Mouse (Mus musculus) right cerebral cortex, adult 2 months (tissue): ENCODE measurements around the gene Ccdc110.
A peak's percentile ranks its signal among the peaks of the same experiment; 100 is the strongest.

ENCODE experiments used
- DNase-seq, 2 experiments: peaks; one replicate each; pipeline ENCODE4 v3.0.0; 2021 to 2022; ENCODE audit warnings: low spot score in 2 of 2

Gene Ccdc110

DNA sequence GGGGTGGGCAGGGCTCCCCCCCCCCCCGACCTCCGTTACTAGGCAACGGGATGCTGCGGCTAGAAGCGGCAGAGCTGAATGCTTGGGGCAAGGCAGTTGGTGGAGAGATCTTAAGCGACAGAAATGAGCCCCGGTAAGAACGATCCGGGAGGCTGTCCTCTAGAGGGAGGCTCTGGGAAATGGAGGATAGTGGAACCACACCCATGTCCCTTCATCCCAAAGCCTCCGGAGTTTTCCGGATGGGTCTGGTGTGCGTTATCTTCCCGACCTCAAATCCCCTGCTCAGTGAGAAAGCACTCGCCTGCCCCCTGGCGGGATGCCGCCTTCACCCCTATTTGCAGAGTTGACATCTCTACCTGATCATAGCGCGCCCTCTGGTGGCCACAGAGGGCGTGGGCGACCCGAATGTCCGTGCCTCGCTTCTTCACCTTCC lies at the start of gene Ccdc110:
Gene Ccdc110 (plus strand): TSS at position 38 of the 433 bp plus-strand sequence.
- peak; percentile 98 for DNase-seq

DNA sequence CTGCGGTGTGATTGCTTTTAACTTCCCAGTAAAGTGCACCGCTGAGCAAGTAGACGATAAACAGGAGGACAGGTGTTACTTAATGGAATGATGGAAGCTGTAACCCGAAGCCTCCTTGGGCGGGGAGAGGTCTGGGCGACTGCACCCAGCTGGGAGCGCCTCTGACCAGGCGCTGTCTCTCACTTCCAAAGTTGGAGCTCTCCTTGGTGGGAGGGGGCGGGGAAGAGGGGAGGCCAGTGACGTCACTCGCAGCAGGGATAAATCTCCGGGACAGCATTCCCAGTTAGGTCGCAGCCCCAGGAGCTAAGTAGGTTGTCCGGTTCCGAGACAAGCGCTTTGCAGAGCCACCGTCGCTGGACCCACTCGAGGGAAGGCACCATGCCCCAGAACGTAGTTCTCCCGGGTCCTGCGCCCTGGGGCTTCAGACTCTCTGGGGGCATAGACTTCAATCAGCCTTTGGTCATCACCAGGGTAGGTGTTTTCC lies 49.2 kb upstream of the Ccdc110 start, which contains the start of gene Pdlim3:
Gene Pdlim3 (plus strand): TSS at position 260 of the 484 bp plus-strand sequence.
- DNase-seq: no peak

DNA sequence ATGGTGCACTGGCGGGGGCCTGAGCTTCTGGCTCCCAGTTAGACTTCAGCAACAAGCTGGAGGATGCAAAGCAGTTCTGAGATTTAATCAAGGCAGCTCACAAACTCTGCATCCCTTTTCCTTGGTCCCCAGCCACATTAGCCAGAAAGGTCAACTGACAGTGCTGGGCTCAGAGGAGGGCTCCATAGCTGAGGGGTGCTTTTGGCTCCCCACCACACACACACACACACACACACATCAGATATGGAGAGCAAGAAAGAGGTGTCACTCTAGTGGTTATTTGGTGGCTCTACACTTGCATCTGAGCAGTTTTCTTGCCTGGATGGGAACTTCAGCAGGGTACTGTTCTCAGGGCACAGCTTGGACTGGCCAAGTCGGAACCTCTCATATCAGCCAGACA lies 48.6 kb upstream of the Ccdc110 start:
- DNase-seq: no peak

DNA sequence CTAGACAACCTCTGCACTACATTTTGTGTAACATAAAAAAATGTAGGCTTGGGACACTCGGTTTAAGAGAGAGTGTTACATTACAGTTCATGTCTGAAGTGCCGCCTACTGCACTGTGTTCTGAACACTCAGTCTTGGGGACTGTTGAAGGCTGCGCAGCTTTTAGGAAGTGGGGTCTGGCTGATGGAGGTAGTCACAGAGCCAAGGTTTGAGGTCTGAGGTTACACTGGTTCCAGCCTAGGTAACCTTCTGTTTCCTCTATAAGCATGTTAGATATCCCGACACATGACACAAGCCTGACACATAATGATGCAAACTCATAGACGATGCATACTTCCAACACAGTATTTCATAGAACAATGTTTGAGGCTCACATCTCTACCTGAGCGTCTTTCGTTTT lies 44.7 kb upstream of the Ccdc110 start:
- no peak for DNase-seq

DNA sequence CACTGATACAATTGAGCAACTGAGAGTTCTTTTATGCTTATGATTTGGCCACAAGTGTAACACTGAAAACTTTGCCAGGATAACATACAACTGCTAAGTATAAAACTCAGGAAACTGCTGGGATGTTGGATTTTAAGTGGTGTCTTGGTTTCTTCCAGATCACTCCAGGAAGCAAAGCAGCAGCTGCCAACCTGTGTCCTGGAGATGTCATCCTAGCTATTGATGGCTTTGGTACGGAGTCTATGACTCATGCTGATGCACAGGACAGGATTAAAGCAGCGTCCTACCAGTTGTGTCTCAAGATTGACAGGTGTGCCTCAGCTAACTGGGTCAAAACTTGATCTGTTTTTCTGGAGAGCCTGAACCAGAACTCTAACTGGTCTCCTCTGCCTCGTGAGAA lies 37.8 kb upstream of the Ccdc110 start:
- DNase-seq: no peak

DNA sequence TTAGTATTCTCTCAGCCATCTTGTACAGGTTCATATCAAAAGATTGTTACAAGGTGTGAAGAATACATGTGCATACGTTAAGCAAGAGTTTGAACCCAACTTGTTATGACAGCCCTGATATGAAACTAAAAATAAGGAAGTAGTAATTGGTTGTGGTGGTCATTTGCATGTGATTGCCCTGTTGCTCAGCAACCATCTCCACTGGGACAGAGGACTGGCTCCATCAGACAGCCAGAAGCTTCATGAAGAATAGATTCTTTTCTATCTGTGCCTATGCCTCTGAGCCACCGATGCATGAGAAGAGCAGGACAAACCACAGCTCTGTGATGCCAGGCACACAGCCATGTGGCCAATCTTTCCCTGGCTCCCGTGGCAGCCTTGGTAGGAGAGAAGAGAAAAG lies 34.6 kb upstream of the Ccdc110 start:
- no peak for DNase-seq

DNA sequence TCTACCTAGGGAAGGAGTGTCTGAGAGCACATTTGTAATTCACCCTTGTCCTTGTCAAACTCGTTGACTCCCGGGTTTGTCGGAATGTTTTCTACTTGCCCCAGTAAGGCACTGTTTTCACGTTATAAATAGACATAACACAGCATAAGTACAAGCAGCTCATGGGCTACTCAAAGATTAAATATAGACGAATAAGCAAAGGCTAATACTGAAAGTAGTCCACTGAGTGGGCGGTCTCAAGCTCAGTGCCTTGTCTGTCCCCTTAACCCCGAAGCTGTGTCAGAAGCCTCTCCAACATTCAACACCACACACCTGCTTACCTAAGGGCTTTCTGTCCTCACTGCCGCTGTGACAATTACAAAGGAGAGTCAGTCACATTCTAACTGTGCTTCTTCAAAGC lies 32.8 kb upstream of the Ccdc110 start:
- no peak for DNase-seq

DNA sequence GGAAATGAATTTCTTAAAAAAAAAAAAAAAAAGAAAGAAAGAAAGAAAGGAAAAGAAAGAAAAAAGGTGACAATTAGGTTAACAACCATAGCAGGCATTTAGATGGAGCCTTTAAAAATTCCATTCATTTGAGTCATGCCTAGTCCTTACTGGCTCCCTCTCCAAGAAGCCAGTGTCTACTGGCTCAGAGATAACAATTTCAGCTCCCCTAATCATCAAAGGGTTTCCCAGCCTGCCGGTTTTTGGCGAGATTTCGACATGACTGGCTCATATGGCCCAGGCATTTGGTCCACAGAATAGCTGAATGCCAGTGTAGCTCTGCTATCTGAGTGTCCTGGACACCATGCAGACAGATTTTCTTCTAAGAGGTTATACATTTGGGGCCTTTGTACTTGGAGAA lies 30.8 kb upstream of the Ccdc110 start:
- no peak for DNase-seq

DNA sequence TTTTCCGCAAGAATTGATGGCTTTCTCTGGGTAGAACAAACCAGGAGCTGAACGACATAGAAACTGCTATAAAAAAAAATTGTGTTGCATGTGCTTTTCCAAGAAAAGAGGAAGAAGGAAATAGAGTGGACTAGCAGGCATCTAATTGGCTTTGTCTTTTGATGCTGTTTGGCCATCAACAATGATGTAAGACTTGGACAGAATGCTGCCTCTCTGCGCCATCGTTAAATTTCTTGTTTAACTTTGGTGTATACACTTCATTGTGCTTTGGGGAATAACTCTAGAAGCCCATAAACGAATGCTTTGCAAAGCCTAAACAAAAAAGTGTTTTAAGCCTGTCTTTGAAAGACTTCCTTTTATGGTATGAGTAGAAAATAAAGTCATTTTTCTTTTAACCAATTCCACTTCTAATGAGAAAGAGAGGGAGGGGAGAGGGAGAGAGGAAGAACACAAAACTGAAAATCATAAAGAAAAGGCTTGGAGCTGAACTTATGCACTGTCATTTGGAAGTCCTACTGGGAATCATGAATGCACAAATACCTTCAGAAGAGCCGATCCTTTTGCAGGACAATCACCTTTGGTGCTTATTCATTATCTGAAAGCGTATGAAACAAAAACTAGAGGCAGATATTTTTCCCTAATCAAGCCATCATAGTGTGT lies 28.7 kb upstream of the Ccdc110 start:
- DNase-seq: no peak

DNA sequence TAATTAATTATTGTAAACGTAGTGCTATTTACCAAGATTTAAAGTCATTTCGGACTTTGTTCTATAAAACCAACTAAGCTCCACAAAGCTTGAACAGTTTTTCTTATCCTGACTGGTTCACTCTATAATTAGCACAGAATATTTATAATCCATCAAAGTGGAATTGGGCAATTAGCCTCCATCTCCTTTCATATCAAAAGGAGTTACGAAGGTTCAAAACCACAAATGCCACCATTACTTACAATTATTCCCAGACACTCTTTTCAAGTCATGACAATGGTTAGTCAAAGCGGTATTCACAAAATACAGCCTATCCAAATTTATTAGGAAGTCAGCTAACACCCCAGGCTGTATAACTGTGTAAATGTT lies 28.2 kb upstream of the Ccdc110 start:
- DNase-seq: no peak

DNA sequence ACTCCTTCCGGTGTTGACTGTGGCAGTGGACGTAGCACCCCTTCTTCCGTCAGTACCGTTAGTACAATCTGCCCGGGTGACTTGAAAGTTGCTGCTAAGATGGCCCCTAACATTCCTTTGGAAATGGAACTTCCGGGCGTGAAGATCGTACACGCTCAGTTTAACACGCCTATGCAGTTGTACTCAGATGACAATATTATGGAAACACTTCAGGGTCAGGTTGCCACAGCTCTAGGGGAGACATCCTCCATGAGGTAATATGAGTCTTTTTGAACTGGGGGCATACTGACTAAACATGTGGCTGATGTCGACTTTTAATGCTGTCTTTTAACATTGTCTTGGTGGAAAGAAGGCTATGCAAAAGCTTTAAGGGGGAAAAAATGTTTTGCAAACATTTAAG lies 20.7 kb upstream of the Ccdc110 start:
- DNase-seq: no peak

DNA sequence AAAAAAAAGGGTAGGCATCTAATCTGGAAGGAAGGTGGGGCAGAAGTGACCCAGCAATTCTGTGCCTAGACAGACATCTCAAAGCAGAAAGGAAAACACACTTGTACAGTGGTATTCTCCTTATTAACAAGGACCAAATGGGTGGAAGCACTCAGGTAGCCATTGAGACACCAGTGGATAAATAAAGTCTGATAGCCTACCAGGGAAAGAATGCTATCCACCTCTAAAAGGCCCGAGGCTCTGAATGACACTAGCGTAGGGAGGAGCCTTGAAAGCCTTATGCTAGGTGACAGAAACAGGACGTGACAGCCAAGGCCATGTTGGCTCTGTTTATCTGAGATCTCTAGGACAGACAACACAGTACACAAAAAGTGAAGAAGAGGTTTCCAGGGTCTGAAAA lies 17.9 kb upstream of the Ccdc110 start:
- no peak for DNase-seq

GRCm38 (mm10) chr8:45917040-45917679 lies 17.3 kb upstream of the Ccdc110 start:
- no peak for DNase-seq

- no peak for DNase-seq
Observed at GRCm38 (mm10) chr8:45918891-45919290, 15.5 kb upstream of the Ccdc110 start.

GRCm38 (mm10) chr8:45920392-45920791 lies 14.0 kb upstream of the Ccdc110 start:
- no peak for DNase-seq

DNA sequence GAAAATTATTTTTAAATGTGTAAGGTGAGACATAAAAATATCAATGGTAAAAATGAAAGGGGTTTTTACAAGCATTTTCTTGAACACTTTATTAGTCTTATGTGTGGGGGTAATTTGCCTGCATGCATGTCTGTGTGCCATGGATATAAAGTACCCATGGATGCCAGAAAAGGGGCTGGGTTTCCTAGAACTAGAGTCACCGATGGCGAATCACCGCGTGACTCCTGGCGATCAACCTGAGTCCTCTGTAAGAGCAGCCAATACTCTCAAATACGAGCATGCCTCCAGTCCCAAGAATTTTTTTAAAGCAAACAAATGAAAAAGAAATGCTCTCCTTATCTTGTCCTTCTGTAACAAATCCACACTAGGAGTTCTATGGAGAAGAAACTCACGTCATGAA lies 12.3 kb upstream of the Ccdc110 start:
- DNase-seq: no peak

GRCm38 (mm10) chr8:45936986-45937385 lies 2.6 kb downstream of the Ccdc110 start:
- DNase-seq: no peak

GRCm38 (mm10) chr8:45946283-45946682 lies 11.9 kb downstream of the Ccdc110 start:
- no peak for DNase-seq

GRCm38 (mm10) chr8:45950622-45951021 lies 16.2 kb downstream of the Ccdc110 start:
- no peak for DNase-seq

DNA sequence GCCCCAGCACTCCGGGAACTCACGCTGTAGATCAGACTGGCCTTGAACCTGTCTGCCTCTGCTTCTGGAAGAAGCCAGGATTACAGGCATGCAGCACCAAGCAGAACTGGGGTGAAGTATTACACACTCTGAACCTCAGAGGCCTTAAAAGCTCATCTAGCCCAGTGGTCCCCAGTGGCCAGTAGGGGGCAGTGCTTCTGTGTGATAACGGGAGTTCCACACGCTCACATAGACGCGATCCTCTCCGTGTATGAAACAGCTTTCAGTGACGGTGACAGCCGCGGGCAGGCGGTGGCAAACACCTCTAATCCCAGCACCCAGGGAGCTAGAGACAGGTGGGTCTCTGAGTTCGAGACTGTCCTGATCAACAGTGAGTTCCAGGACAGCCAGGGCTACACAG lies 36.5 kb downstream of the Ccdc110 start:
- DNase-seq: no peak

DNA sequence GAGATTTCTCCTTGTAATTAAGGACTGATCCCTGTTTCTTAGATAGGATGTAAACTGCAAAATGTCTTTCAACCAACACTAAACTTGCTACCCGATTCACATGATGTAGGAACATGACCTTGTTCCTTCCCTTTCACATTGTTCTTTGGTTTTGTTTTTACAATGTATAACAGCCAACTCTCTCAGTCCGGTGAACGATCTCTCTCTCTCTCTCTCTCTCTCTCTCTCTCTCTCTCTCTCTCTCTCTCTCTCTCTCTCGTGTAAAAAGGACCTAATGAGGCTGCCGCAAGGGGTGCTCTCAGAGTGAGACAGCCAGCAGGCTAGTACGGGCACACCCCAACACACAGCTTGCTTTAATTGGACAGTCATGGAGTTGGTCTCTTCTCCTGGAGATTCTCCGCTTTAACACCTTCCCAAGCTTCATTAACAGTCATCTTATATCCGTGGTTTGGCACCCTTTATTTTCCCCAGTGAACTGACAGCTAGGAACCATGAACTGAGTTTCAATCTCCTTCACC lies 39.6 kb downstream of the Ccdc110 start:
- no peak for DNase-seq

- DNase-seq: peak; percentile 99
Observed at GRCm38 (mm10) chr8:45975126-45975836, 40.9 kb downstream of the Ccdc110 start, which contains the start of the genes 1700029J07Rik and Ufsp2. TSS of gene 1700029J07Rik (minus strand) at chr8:45975252. TSS of gene Ufsp2 (plus strand) at chr8:45975528.
